Mouse (Mus musculus) neutrophil, adult 5-6 weeks (primary cell): Measurements from ENCODE around the gene Vsig8. TPM values are rescaled to one million over a fixed set of nuclear protein-coding genes. Genes with fewer than 3 reads are reported as not detected.

Experiments
- ATAC-seq: fragments of 151-379, 151-347 bp; 2 replicates; pipeline ENCODE4 v1.8.0; 2017; ENCODE audit warnings: mild to moderate bottlenecking, moderate TSS enrichment; ENCODE audit not compliant: insufficient number of reproducible peaks, poor library complexity, low FRiP score, severe bottlenecking; ENCODE audit errors: extremely low read depth
- total RNA-seq: library from RNA; stranded (forward); fragments of 200-1000 nt; gene quantifications from 2 replicates; pipeline ENCODE4 v1.2.3, GENCODE M21; 2017

The Vsig8 gene
- total RNA-seq, 1 experiment from 2014 or later, result not detected

DNA sequence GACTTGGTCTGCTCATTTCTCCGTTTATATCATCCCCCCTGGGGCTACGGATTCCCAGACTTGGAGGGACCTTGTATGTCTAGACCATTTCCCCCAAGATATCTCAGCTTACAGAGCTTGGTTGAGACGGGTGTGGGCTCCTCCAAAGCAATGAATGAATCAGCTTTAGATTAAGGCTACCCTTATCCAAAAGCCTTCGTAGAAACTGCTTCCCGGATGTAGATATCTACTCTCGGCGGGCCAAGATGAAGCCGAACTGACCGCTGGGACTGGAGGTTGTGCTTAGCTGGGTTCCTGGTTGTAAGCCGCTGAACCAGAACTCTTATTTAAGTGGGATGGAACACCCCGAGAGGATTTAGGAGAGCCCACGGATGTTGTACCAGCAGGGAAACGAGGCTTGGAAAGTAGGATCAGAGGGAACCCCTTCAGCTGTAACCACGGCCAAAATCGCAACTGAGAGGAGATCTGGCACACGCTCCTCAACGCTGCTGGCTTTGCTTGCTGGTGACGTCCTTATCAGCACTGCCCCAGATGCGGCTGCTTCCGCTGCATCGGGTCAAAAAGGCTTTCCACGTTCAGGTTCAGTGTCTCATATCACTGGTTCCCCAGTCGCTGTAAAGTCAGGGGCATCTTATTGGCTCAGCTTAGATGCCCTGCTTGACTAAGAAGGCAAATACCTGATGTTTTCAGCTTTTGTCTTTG, 29.2 kb upstream of the Vsig8 start:
- peak; percentile 26 for ATAC-seq

DNA sequence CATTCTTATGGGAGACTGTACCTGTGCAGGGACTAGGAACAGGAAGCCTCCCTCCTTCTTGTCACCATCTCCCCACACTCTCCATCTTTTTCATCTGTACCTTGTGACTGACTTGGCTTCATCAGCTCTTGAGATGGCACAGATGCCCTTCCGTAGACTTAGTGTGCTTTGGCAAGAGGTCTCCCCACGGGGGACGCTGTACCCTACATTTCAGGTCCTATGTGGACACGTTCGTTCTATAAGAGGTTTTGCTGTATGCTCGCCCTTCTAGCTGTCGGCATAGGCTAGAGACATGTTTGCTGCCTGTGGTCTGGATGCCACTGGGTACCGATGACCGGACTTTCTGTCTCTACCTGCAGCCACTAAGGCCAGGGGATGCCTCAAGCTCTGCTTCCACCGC, 28.3 kb upstream of the Vsig8 start:
- ATAC-seq, result no peak

DNA sequence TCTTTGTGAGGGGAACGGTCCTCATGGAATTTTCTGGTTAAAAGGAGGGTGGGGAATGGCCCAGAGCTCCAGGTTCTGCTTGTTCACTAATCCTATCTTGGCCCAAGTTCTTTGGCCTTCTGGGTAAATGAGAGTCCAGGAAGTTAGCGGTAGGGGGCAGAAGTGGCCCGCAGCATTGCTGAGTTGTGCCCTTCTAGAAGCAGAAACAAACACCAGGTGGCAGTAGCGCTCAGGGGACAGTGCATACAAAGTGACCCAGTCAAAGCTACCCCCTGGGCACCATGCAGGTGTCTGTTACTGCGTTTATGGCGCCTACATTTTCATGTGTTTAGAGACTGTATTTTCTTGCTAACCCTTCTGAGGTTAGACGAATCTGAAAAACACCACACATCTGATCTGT, 27.0 kb upstream of the Vsig8 start:
- ATAC-seq, result peak; percentile 92

DNA sequence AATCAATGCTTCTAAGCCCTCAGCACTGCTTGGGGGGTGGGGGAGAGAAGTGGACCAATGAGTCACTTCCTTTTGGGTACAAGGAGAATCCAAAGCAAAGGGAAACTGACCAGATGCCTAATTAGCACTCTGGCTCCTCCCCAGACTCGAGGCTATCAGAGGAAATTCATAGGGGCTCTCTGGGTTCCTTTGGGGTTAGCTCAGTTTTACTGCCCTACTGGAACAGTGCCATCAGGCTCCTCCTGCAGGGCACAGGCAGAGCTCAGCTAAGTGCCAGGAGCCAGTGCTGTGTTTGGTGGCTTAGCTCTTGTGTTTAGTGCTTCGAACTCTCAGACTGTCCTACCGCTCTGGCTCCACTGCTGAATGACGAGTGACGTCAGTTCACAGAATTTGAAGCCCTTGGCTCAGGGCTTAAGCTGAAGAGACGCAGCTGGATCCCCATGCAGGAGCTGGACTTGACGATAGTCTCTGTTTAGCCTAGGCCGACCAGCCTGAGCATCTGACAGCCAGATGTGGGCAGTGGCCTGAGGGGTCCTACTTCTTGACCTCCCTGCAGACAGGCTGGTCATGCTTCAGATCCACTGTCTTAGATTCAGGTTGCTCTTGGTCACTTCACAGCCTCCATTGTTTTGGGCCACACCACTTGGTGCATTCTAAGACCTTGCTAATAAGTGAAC, 25.1 kb upstream of the Vsig8 start:
- ATAC-seq, result no peak

DNA sequence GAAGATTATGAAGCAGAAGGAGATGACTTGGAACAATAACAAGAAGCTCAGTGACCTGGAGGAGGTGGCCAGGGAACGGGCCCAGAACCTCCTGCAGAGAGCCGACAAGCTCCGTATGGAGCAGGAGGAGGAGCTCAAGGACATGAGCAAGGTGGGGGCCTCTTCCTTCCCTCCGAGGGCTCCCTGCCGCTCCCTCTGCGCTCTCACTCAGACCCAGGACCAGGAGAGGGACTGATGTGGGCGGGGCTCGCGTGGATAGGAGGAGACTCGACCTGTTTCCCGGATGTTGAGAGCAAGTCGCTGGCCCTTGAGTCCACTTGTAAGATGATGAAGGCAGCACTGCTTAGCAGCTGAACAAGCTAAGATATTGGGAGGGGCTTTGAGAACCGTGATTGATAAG, 23.2 kb upstream of the Vsig8 start:
- no peak for ATAC-seq

DNA sequence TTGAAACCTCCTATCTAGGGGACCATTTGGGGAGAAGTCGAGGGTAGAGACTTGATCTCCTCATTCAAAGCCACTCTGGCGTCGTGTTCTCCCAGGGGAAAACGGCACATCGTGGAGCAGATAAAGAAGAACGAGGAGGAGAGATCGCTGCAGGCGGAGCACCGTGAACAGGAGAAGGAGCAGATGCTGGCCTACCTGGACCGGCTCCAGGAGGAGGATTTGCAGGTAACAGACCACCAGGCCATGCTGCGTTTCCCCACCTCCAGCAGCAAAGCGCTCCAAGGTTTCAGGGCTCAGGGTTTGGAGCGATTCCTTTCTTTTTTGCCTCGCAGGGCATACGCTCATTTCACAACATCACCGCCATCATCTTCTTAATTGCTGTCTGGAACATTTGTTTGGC, 20.6 kb upstream of the Vsig8 start:
- ATAC-seq, result no peak

DNA sequence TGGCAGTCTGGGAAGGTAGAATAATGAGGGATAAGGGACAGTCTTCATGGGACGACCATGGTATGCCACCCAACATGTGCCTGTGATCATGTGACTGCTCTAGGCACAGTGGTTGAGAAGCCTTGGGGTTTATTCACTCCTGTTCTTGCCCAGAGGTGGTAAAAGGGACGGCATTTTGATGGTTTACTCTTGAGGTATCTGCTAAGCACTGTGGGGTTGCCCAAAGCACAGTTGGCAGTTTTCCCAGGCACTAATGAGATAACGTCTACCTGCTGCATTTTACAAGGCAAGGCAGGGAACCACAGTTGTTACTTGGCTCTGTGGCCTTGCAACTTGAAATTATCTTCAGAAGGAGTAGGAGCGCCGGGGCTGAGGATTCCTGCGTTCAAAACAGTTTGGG, 15.9 kb upstream of the Vsig8 start:
- no peak for ATAC-seq

DNA sequence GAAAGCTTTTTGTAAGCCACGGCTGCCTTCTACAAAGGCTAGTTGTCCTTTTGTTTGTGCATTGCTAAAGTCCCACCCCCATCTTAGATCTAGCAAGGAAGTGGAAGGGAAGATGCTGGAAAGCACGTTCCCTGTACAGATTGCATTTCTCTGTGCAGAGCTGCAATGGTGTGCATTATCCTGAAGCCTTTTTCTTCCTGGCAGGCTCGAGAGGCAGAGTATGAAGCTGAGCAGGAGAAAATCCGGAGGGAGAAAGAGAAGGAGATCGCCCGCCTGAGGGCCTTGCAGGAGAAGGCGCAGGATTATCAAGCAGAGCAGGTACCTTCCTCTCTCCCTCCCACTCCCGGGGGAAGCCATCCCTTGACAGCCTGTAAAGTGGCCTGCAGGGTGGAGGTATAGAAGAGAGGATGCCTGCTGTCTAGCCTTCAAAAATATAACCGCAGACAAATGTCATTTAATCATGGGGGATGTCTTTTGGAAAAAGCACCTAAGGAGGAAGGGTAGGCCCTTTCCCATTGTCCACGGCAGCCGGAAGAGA, 15.4 kb upstream of the Vsig8 start:
- ATAC-seq, result no peak

DNA sequence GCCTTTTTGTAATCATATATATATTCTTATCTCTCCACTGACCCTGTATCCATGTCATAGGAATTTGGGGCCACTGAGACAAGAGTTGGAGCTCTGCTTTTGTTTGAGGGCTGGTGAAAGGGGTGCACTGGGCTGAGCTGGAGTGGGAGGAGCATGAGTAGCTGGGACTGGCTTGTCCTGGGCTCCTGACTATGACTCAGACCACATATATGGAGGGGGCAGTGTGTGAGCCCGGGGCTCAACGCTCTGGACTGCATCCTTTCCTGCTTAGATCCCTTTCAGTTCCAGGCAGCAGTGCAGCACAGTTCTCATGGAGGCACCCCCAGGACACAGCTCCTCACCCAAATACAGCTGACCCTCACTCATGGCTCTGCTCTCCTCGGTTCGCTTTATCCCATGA, 9.7 kb upstream of the Vsig8 start:
- no peak for ATAC-seq

DNA sequence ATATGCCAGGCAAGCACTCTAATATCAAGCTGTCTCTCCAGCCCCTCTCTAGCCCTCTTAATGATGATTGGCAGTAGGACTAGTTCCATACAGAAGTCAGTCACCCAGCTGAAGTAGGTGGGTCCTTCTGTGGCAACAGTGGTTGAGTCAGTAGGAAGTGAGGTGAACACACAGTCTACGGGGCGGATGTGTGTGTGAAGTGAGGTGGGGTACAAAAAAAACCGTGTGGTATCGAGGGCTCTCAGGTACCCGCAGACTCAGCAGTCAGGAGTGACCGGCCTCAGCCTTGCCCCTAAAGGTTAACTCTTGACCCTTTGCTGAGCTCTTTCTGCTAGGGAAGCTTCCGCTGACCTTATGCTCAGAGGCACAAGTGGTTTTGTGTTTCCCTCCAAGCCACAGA, 7.2 kb upstream of the Vsig8 start:
- peak; percentile 69 for ATAC-seq

DNA sequence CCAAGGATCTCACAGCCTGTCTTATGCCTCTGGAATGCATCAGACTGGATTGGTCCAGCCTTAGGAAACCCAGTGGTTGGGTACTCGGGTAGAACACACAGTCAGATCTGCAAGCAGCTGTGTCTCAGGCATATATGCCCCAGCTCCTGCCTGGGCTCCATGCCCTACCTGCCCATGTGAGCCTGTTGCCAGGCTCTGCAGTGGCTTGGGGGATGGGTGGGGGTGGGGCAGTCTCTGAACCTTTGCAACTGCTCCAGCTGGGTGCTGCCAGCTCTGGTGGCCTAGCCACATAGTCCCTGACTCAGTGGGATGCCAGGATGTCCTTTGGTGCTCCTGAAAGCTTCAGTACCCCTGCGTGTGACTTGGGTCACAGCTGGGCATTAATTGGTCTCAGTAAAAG, 6.4 kb upstream of the Vsig8 start:
- no peak for ATAC-seq

DNA sequence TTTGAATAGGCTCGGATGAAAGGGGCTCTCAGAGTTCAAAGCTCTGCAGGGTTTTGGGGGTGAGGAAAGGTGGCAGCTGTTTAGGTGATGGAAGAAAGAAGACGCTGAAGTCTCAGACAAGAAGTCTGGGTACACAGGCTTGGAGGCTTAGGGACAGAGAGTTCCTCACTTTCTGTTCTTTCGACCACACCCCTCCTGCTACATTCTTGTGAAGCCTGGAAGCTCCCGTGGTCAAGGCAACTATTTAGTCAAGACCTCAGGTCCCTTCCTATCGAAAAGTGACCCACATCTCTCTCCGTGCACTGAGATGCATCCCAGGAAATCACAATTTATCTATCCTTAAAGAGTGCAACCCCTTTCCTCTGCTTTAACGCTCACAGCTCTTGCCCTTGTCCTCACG, 6.0 kb upstream of the Vsig8 start:
- ATAC-seq, result no peak

DNA sequence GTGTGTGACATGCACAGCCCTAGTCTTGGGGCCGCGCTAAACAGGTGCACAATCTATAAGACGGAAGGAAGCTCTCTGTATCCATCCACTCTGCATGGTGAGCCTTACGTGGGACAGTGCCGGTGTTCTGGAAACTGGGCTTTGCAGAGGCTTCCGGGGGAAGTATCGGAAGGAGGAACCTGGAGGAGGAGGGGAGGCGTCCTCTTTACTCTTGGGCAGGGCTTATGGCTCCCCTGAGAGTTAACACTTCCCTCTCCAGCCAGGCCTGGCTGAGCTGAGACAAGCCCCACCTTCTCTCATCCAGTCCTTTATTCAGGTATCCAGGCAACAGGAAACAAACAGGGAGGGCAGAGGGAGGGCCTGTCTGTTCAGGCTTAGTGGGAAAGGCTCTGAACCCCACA, 5.2 kb upstream of the Vsig8 start:
- peak; percentile 88 for ATAC-seq

DNA sequence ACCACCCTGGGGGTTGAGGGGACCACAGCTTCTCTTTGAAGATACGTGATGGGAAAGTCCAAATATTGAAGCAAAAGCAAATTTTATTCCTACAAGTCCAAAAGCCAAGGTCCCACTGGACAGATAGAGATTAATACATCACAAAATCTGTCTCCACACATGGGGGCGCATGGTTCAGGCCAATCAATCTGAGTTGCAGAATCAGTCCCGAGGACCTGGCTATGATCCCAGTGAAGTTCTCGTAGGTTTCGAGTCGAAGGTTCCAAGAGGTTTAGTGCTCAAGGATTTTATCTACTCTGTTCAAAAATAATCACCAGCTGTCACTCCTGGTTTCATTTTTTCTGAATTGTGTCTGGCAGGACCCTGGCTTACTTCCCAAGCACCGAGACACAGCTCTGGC, 4.7 kb upstream of the Vsig8 start:
- ATAC-seq, result no peak

DNA sequence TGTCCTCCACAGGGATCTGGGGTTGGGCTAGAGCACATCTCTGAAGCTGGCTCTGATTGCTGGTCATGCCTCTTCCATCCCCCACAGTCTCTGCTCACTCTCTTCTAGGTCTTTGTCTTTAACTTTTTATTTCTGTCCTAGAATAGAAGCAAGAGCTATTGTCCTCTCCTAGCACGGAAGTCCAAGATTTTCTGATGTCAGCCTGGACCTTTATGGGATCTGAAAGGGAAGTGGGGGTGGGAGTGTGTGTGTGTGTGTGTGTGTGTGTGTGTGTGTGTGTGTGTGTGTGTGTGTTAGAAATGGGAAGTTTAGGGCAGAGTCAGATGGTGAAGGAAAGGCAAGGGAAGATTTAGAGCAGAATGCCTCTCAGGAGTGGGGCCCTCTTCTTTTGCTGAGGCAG, 3.1 kb upstream of the Vsig8 start:
- ATAC-seq, result no peak

DNA sequence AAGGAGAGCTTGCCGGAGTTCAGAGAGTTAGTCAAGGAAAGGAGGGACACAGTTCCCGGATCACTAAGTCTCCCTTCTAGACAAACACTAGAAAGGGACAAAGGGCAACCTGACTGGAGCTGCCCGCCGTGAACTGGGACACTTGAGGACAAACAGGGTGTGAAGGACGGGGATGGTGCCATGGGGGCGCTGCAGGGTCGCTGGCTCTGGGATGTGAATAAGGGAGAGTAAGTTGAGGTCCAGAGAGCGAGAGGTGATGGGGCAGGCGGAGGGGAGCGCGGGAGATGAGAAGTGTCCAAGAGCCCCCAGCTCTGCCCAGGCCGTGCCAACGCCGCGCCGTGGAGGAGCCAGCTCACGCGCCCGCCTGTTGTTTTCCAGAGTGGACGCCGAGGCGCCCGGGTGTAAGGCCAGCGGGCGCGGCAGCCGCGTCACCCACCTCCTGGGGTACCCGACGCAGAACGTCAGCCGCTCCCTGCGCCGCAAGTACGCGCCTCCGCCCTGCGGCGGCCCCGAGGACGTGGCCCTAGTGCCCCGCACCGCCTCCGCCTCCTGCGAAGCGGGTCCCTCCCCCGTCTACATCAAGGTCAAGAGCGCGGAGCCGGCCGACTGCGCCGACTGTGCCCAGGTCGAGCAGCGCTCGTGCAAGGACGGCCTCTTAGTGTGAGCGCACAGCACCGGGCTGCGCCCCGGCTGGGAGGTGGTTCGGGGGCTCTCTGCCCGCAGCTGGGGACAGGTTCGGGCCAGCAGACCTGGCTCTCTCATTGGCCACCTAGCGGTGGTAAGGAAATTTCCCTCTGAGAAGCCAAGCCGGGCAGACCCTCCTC, 7.1 kb downstream of the Vsig8 start:
- peak; percentile 69 for ATAC-seq

DNA sequence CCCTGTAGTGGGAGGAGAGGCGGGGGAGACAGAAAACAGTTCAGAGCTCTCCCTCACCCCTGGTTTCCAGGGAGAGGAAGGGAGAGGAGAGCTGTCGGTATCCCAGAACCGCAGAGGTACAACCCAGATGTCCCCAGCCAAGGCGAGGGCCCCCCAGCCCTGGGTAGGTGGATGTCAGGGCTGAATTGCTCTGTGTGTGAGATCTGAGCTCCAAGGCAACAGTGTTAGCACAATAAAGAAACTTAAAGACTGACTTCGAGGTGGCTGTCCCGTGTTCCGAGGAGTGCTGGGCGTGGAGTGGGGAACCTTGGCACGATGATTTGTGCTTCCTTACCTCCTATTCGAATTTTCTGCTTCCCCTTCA, 7.7 kb downstream of the Vsig8 start:
- ATAC-seq, result no peak

DNA sequence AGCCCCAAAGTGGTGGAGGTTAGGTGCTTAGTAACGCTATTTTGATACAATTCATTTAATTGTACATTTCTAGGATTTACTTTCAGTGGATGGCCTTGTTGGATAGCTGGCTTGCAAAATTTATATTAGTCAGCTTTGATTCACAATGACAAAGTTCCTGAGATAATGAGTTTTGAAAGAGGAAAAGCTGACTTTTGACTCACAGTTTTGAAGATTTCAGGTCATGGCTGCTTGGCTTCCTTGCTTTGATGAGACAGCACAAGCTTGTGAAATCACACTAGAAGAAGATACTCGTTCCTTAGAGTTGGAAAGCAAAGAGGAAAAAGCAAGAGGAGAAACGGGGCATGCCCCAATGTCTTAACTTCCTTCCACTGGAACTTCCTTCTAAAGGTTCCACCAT, 10.4 kb downstream of the Vsig8 start:
- ATAC-seq, result no peak

DNA sequence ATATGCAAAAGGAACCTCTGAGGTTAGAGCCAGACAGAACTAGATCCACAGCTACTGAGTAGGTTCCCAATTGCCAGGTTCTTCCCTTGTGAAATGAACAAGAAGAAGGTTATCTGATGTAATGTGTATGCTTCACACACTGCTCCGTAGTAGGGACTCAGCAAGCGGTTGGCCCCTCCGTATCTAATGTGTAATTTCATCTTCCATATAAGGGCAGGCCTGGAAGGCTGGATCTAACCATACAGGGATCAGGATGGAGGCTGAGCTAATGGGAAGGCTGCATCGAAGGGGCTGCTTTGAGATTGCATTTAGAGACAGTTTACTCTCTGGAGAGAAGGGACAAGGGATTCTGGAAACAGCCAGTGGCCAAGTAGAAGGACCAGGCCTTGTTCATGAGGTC, 12.0 kb downstream of the Vsig8 start:
- ATAC-seq, result no peak

DNA sequence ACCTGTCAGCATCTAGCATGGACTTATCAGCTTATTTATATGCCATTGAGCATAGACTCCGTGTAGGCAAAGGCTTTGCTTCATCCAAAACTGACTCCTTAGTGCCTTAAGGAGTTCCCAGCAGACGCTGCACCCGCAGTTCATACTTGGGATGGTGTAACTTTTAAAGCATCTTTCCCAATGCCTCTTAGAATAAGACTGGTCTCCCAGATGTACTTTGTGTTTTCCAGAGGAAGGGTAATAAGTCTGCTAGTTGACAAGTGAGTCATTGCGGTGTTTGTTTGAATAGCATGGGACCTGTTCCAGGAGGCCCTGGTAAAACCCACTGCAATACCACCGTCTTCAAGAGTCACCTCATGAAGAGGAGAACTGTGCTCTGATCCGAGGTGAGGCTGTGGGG, 24.4 kb downstream of the Vsig8 start:
- ATAC-seq, result no peak
